Mouse (Mus musculus) embryo, embryonic 11.5 days (tissue): ENCODE data around the gene Git2.

Experiments
- DNase-seq: peaks from one replicate; pipeline ENCODE4 v3.0.0-alpha.2; 2012; ENCODE audit warnings: low read depth, low spot score

Git2 gene

GRCm38 (mm10) chr5:114686726-114687210, 88.5 kb downstream of the Git2 start:
- DNase-seq: no peak

DNA sequence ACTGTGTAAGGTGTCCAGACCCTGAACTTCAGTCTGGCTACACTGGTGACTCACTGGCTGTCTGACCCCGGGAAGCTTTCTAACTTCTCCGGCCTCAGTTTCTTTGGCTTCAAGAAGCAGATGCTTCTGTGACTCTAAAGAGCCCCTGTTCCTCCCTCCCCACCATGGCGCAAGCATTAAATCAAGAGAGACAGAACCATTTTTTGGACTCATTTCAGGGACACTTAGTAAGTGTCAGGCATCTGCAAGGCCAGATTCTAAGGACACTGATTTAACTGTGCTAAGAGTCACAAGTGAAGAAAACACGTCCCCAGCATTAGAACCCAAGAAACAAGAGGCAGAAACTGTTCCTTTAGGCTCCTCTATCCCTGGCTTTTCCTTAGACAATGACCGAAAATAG, 89.3 kb downstream of the Git2 start:
- no peak for DNase-seq

GRCm38 (mm10) chr5:114681717-114682116, 93.6 kb downstream of the Git2 start:
- DNase-seq: no peak

GRCm38 (mm10) chr5:114680676-114681285, 94.5 kb downstream of the Git2 start:
- DNase-seq: no peak

GRCm38 (mm10) chr5:114679841-114680591, 95.3 kb downstream of the Git2 start:
- no peak for DNase-seq
